In genomic region chr12:69704799-69705458, GRCm38 (mm10) we compare ENCODE assay signal across 17 mouse cellular contexts. TPM values are rescaled to one million over a fixed set of nuclear protein-coding genes. Genes with fewer than 3 reads are reported as not detected.
DNase-seq lines count a peak whose midpoint lies in the region; ATAC-seq and TF ChIP-seq lines count a peak whose summit lies in the region.
"Had no signal": no experiment of that assay in that cellular context is flagged by ENCODE, and none has a peak within 500 bp of the region (broad histone marks: within the 10 kb centered on the region; RNA-seq: fewer than 3 reads in every experiment).

No protein-coding gene starts in this region.

- WGBS in heart, embryonic 12.5 days: 63% methylated on average over 11 of the region's 11 CpGs
- WGBS in liver, postnatal 0 days (ENCODE audit: insufficient replicate concordance): 81% methylated on average over 11 of the region's 11 CpGs
- 69% methylated on average over 11 of the region's 11 CpGs for WGBS in liver, embryonic 14.5 days (ENCODE audit: insufficient replicate concordance)

- H3K9ac ChIP-seq in heart, embryonic 12.5 days: no peak overlapping the region
- no peak overlapping the region for H3K9ac ChIP-seq in liver, postnatal 0 days (replicated peaks)
- no peak overlapping the region for H3K9ac ChIP-seq in liver, embryonic 14.5 days (replicated peaks)
- H3K9ac ChIP-seq: neural tube, embryonic 13.5 days had no signal

- intact Hi-C loops in gastrocnemius, postnatal 36 days (cut with DNase I): no loop called here

- no peaks in the 10 kb centered on the region for H3K9me3 ChIP-seq in heart, embryonic 12.5 days (replicated peaks)
- no peaks in the 10 kb centered on the region for H3K9me3 ChIP-seq in liver, postnatal 0 days (ENCODE audit: low read length)
- no peaks in the 10 kb centered on the region for H3K9me3 ChIP-seq in liver, embryonic 14.5 days (ENCODE audit: control insufficient read depth, low read length)
- H3K9me3 ChIP-seq: hindbrain, embryonic 10.5 days; midbrain, embryonic 10.5 days; neural tube, embryonic 13.5 days had no signal

- H3K4me2 ChIP-seq in heart, embryonic 12.5 days: peak overlapping the region; percentile 24
- H3K4me2 ChIP-seq in liver, postnatal 0 days (ENCODE audit: low read depth, low read length): no peak overlapping the region
- H3K4me2 ChIP-seq in liver, embryonic 14.5 days (ENCODE audit: low read depth): no peak overlapping the region
- H3K4me2 ChIP-seq: neural tube, embryonic 13.5 days had no signal

- no peak for TF ChIP-seq CTCF in liver, postnatal 0 days (IDR thresholded peaks at IDR 0.05; ENCODE audit: low read depth)
- no peak for TF ChIP-seq CTCF in liver, embryonic 14.5 days (IDR thresholded peaks at IDR 0.05; ENCODE audit: low read depth)

- no peak for TF ChIP-seq EP300 in liver, postnatal 0 days (IDR thresholded peaks at IDR 0.05; ENCODE audit: low read depth)
- TF ChIP-seq EP300 in liver, embryonic 14.5 days (IDR thresholded peaks at IDR 0.05; ENCODE audit: low read depth): no peak

- peak; percentile 64 for ATAC-seq in heart, embryonic 12.5 days (ENCODE audit: insufficient number of reproducible peaks, low FRiP score)
- no peak for ATAC-seq in liver, postnatal 0 days
- ATAC-seq in liver, embryonic 14.5 days (ENCODE audit: insufficient read depth): peak; percentile 74
- ATAC-seq: forebrain, embryonic 14.5 days; inflammation-experienced regulatory T-cells, adult 6 months had no signal

- peaks cover 11% of the 10 kb centered on the region for H3K36me3 ChIP-seq in heart, embryonic 12.5 days
- H3K36me3 ChIP-seq in liver, postnatal 0 days (replicated peaks; ENCODE audit: insufficient read depth, low read length): peaks cover 22% of the 10 kb centered on the region
- H3K36me3 ChIP-seq in liver, embryonic 14.5 days (replicated peaks; ENCODE audit: control insufficient read depth, insufficient read depth, low read depth): no peaks in the 10 kb centered on the region; the same call in 1 of the 2 replicates

- peaks cover 5% of the 10 kb centered on the region; the same call in 1 of the 2 replicates for H3K4me1 ChIP-seq in heart, embryonic 12.5 days (replicated peaks)
- H3K4me1 ChIP-seq in liver, postnatal 0 days (ENCODE audit: insufficient read depth): no peaks in the 10 kb centered on the region
- H3K4me1 ChIP-seq in liver, embryonic 14.5 days (replicated peaks; ENCODE audit: control insufficient read depth in 2 of 2, insufficient read depth in 2 of 2, low read length in 1 of 2): peaks cover 0 to 6% of the 10 kb centered on the region in 2 experiments; a peak in 2 of 4 replicates
- H3K4me1 ChIP-seq: hindbrain, embryonic 10.5 days; midbrain, embryonic 10.5 days; neural tube, embryonic 13.5 days had no signal

- no peak overlapping the region for H3K4me3 ChIP-seq in heart, embryonic 12.5 days
- H3K4me3 ChIP-seq in liver, postnatal 0 days (ENCODE audit: low read depth, low read length): no peak overlapping the region
- H3K4me3 ChIP-seq in liver, embryonic 14.5 days (ENCODE audit: insufficient read depth in 1 of 2, low read depth in 2 of 2, low read length in 2 of 2): no peak overlapping the region
- H3K4me3 ChIP-seq: hindbrain, embryonic 10.5 days; midbrain, embryonic 10.5 days; neural tube, embryonic 13.5 days had no signal

- H3K27me3 ChIP-seq in heart, embryonic 12.5 days (replicated peaks): no peaks in the 10 kb centered on the region
- H3K27me3 ChIP-seq in liver, postnatal 0 days (ENCODE audit: insufficient read depth, low read length): no peaks in the 10 kb centered on the region
- H3K27me3 ChIP-seq in liver, embryonic 14.5 days (ENCODE audit: control insufficient read depth, insufficient read depth, low read length): no peaks in the 10 kb centered on the region
- H3K27me3 ChIP-seq: neural tube, embryonic 13.5 days had no signal

- no peak for DNase-seq in heart, adult 9 months (ENCODE audit: low spot score in 2 of 2)
- peak; percentile 42 for DNase-seq in liver
- no peak for DNase-seq in liver, postnatal 0 days
- no peak for DNase-seq in liver, embryonic 14.5 days (ENCODE audit: low read depth in 3 of 3, low spot score in 3 of 3)
- DNase-seq in thymus, adult 18-20 months: no peak
- DNase-seq in gastrocnemius, postnatal 36 days: no peak
- DNase-seq in thymus, postnatal 14 days: no peak
- DNase-seq: cerebellum, adult 9-10 months; heart, adult 11 months; right cerebral cortex, postnatal 4 days; thymus, postnatal 4 days had no signal

- H3K27ac ChIP-seq in heart, embryonic 12.5 days (ENCODE audit: poor library complexity, severe bottlenecking): no peak overlapping the region
- no peak overlapping the region for H3K27ac ChIP-seq in liver, postnatal 0 days (ENCODE audit: low read depth)
- no peak overlapping the region for H3K27ac ChIP-seq in liver, embryonic 14.5 days
- H3K27ac ChIP-seq: hindbrain, embryonic 10.5 days; midbrain, embryonic 10.5 days; neural tube, embryonic 13.5 days had no signal

RNA-seq across cellular contexts. Expression of gene L2hgdh, which starts 19.7 kb away (rescaled TPM):
- 19.5 and 20.8 TPM in 2 replicates for polyA plus RNA-seq in heart, embryonic 12.5 days (2016; fragmentation: Nextera tagmentation; extraction: Ambion mirVana)
- 10.4 and 10.5 TPM in 2 replicates for polyA plus RNA-seq in liver, postnatal 0 days (2015; fragmentation: Nextera tagmentation; extraction: Ambion mirVana)
- polyA plus RNA-seq in liver, embryonic 14.5 days (2012; rRNA removed): 5.4 and 7.5 TPM in 2 replicates
- polyA plus RNA-seq in liver, embryonic 14.5 days (2014; fragmentation: Nextera tagmentation; extraction: Ambion mirVana): 9.3 and 11.6 TPM in 2 replicates
- 10 to 100 TPM; 36.2 to 37.7 TPM for total RNA-seq in gastrocnemius, postnatal 36 days (2021)

RNA-seq across cellular contexts. Expression of gene Atp5s, which starts 19.8 kb away (rescaled TPM):
- polyA plus RNA-seq in heart, embryonic 12.5 days (2016; fragmentation: Nextera tagmentation; extraction: Ambion mirVana): 31.1 and 31.2 TPM in 2 replicates
- 18.3 and 20.3 TPM in 2 replicates for polyA plus RNA-seq in liver, postnatal 0 days (2015; fragmentation: Nextera tagmentation; extraction: Ambion mirVana)
- 8.1 and 12.0 TPM in 2 replicates for polyA plus RNA-seq in liver, embryonic 14.5 days (2012; rRNA removed)
- 20.7 and 22.0 TPM in 2 replicates for polyA plus RNA-seq in liver, embryonic 14.5 days (2014; fragmentation: Nextera tagmentation; extraction: Ambion mirVana)
- 10 to 100 TPM; 16.4 to 19.6 TPM for total RNA-seq in gastrocnemius, postnatal 36 days (2021)

RNA-seq across cellular contexts. Expression of gene Sos2, which starts 23.3 kb away (rescaled TPM):
- polyA plus RNA-seq in heart, embryonic 12.5 days (2016; fragmentation: Nextera tagmentation; extraction: Ambion mirVana): 8.3 and 8.4 TPM in 2 replicates
- polyA plus RNA-seq in liver, postnatal 0 days (2015; fragmentation: Nextera tagmentation; extraction: Ambion mirVana): 2.9 and 3.5 TPM in 2 replicates
- polyA plus RNA-seq in liver, embryonic 14.5 days (2012; rRNA removed): 6.9 and 7.6 TPM in 2 replicates
- 3.6 and 3.7 TPM in 2 replicates for polyA plus RNA-seq in liver, embryonic 14.5 days (2014; fragmentation: Nextera tagmentation; extraction: Ambion mirVana)
- 10 to 100 TPM; 39.8 to 40.4 TPM for total RNA-seq in gastrocnemius, postnatal 36 days (2021)
